Mouse (Mus musculus) thymus, adult 18-20 months (tissue): ENCODE data around the gene Cbx5.
A peak's percentile ranks its signal among the peaks of the same experiment; 100 is the strongest.

Experiments used
- DNase-seq, 2 experiments: peaks; one replicate each; pipeline ENCODE4 v3.0.0; 2022; ENCODE audit warnings: mixed read lengths in 2 of 2

Cbx5 gene

DNA sequence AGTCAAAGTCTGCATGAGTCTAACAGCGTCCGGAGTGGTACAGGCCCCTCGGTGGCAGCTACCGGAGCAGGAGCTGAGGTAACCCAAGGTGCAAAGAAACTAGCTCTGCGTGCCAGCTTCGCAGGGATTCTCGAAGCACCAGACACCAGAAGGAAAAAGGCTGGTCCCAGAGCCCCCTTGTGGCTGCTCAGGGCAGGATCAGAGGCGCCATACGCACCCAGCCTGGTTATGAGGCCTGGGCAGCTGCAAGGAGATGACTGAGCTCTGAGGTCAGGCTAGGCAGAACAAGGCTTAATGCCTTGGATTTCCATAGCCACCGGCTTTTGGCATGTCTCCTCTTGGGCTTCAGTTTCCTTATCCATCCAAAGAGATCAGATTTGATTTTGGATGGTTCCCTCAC is 67.1 kb downstream of the Cbx5 start:
- DNase-seq: no peak

DNA sequence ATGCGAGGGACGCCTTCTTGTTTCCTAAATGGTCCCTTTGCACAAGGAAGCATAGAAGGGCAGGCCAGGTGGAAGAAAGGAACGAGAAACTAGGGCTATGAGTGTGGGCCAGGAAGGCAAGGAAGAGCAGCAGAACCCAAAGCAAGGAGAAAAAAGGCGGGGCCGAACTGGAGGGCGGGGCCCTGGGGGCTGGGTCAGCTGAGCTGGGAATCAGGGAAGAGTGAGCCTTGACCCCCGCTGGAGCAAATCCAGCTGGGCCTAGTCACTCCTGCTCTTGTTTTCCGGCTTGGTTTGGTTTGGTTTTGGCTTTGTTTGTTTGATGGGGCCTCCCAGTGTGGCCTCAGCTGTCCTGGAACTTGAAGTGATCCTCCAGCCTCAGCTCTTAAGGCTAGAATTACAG is 68.3 kb downstream of the Cbx5 start:
- DNase-seq: no peak

DNA sequence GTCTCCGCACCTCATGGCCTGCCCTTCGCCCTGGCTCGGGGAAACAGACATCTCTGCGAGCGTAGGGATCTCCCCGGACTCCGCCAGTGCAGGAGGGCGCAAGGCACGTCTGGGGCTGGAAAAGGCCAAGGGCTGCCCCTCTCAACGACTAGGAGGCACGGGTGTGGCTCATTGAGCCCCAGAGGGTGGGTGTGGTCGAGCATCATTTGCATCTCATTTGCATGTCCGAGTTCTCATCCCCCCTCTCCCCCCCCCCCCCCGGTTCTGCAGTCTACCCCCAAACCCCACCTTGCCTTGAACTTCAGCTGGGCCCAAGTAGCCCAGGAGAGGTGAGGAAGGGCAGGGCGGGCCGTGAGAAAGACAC is 69.3 kb downstream of the Cbx5 start:
- DNase-seq: no peak

DNA sequence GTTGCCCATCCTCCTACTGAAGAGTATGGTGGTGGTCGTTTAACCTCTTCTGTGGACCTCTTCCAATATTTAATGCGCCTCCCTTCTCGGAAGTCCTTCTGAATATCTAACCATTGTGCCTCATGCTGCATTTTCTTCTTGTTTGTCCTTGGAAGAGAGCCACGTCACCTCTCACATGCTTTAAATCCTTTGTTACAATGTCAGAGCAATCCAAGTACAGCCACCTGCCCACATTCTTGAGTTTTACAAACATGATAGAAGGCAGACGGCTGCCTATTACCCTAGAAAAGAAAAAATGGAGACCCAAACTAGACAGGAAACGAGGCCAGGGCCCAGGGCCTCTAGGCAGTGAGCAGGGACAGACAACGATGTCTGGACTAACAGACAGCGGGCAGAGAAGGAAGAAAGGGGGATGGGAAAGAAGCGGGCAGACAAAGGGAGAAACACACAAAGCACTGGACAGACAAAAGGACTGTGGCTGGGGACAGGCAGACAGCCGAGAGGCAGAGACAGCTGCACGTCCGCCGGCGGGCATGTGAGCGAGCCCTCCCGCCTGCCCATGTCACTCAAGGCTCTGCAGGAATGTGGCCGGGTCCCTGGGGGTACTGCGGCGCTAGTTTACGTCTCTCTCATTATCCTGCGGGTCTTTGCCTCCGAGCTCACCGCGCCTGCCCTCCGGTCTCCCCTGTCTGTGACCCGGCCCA is 69.9 kb downstream of the Cbx5 start:
- no peak for DNase-seq

DNA sequence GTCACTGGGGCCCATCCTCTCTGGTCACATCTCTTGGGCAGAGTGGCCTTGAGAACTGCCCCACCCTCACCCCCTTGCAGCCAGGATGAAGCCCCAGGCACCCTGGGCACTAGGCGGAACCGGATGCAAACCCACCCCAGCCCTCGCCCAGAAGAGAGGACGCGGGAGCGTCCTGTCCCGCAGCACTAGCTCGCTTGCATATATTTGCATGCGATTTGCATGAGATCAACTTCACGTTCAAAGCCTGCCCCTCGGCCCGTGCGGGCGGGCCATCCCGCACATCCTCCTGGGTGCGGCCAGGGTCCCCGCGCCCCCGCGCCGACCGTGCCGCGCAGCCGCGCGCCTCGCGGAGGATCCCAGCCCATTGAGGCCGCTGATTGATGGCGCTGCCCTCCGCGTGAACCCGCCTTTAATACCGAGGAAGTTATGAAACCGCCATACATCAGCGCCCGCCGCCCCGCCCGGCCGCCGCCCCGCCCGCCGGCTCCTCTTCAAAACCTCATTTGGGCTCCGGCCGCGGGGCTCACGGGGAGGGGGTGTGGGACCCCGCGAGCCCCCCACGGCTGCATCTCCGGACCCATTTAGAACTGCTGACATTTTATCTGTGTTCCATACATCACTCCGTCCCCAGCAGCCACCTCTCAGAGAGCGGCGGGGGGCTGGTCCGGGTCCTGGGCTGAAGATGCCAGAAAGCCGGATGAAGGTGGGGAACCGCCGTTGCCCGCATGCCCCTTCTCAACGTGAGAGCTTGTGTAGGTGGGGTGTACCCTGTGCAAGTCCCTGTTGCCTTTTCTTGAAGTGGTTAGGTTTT is 70.6 kb downstream of the Cbx5 start:
- no peak for DNase-seq

DNA sequence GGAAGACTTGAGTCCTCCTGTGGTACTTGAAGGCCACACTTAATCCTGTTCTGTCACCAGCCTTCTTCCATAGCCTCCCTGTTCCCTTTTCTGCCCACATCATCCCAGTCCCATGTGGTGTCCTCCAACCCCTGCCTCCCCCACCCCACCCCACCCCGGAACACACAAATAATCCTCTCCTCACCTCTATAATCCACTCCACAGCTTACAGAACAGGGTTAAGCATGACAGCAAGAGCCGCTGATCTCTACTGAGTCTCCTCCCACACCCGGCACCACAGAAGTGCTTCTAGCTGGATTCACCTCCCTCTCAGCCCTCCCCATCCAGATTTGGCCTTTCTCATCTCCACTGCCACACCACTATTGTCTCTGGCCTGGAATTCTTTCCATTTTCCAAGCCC is 71.8 kb downstream of the Cbx5 start:
- DNase-seq: no peak

DNA sequence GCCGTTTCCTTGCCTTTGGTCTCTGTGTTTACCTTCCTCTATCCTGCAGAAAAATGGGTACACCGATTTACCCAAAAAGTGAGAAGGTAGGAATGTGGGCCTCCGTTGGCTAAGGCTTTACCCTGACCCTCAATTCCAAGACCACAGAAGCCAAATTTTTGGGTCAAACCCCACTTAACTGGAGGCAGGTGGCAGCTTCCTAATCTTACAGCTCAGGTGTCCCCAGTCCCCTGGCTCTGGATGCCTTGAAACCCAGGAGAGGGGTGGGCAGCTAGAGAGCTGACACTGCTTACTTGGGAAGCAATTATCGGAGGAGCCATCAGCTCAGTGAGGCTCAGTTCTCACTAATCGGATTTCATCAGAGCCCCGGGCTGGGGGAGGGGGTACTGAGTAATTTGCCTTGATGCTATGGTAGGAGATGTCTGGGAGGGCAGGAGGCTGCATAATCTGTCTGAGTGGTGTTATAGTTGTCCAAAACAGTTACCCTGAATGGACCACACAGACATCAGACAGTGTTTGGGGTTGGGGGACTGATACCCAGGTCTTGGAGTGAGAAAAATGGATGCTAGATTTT is 72.5 kb downstream of the Cbx5 start, which contains the start of gene Smug1:
Smug1 (minus strand) TSS at position 51 of the 574 bp plus-strand sequence.
- DNase-seq: no peak

DNA sequence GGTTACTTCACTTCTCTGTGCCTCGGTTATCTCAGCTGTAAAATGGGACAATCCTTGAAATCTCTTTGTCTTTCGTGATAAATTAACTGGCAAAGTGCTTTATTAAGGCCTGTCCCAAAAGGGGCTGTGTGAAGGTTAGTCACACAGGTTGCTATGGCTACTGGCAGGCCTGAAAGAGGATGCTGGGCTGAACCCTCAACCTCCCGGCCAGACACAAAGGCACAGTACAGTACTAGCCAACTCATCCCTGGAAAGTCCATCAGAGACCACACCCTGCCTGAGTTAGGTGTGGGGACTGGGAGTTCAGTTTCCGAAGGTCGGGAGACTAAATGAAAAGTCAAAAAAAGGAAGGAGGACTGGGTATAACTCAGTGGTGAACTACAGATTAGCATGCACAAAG is 73.7 kb downstream of the Cbx5 start:
- no peak for DNase-seq

DNA sequence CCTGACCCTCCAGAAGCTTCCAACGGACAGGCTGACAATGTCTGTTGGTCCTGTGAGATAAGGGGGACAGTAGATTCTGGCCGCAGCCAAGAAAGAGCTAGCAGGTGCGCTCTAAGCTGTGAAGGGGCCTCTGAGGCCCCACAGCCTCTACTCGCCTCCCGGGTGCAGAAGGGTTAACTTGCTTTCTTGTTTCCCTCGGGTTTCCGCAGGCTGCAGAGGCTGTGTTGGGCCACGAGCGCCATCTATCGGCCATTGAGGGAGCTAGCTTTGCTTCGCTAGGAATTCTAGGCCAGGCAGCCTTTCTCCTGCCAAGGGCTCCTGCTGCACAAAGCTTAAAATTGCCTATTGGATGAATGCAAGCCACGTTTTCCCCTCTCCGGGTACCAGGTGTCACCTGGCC is 74.2 kb downstream of the Cbx5 start:
- DNase-seq: peak; percentile 58 to 72

DNA sequence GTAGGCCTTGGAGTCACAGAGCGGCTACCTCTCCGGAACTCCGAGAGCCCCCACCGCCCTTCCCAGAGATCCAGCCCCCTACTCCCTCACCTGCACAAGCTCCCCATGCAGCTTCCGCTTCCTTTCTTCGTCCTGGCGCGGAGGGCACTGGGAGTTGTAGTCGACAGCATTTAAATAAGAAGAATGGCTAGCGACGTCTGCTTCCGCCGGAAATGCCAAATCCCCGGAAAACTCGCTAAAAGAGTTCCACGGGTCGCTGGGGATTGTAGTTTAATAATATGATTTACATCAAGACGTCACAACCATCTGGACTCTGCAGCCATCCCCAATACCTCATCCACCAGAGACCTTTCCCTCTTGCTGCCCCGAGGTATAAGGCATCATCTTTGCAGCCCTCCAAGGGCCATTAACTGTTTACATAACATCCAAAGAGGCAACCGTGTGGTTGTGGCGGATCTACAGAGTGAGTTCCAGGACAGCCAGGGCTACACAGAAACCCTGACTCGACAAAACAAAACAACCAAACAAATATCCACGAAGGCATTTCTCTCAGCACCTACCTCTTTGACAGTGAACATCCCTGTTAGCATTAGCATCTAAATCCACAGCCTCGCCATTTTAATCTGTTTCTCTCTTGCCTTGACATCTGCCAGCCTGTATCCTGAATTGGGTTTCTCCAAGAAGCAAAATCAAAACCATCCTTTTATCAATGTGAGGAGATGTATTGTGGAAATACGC is 76.3 kb downstream of the Cbx5 start:
- DNase-seq: peak; percentile 84 to 89

DNA sequence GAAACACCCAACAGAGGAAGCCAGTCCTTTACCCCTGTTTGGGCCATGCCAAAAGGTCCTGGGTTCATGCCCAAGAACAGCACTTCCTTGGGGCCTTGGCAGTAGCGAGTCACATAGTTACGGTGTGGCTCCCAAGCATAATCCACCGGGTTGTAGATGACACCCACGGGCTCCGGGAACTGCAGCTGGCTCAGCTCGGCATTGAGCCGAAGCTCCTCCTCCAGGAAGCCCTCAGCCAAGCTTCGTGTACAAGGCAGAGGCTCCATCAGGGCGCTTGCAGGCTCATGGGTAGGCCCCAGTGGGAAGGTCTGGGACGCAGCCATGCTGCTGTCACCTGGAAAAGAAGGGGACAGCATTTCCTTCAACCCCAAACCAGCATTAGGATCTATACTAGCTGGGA is 82.0 kb downstream of the Cbx5 start:
- DNase-seq: no peak

DNA sequence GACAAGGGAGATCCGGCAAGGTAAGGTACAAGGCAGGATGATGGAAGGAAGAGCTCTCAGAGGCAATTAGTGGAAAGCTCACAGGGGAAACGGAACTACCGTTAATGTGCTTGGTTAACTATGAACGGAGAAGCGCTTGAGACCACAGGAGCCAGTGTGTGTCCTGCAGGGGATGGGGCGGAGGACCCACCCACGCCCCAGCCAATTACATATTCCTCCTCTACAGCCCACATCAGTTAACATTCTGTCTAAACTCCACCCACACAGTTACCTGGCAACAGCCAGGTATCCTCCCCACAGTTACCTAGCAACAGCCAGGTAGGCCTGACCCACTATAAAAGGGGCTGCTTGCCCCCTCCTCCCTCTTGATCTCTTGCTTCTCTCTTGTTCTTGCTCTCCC is 82.7 kb downstream of the Cbx5 start:
- no peak for DNase-seq

DNA sequence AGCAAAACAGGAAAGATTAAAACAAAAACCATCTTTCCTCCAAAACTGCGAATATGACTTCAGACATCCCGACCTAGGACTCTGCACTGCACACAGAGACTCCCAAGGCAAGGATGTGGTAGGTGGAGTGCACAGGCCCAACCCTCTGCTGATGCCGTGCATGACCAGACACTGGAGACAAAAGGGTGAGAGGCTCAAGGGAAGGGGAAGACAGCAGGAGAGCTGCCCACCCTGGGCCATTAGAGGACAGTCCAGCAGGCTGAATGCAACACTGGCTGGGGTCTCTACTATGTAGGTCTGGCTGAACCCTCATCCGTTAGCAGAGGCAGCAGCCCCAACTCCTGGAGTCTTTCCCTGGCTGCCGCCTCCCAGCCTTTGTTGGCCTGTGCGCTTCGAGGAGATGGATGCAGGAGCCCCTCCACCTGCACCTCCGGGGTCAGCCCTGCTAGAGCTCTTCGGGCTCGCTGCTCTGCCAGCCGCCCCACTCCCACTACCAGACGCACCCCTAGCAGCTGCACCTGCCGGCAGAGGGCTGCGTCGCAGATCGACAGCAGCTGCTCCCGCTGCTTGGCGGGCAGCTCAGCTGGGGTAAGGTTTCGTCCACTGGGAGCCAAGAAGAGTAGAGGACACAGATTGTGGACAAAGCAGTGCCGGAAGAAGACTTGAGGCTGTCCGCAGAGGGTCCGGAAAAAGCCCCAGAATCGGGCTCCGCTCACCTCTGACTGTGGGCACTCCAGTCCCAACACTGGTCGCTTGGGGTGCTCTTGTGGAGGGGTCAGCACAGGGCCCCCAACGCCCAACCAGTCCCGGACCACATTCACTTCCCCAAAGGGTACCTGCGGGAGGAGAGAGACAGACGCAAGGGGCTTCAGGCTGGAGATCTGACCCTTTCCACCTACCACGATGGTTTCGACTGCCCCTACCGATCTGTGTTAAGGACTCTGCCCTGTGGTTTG is 84.0 kb downstream of the Cbx5 start:
- no peak for DNase-seq

DNA sequence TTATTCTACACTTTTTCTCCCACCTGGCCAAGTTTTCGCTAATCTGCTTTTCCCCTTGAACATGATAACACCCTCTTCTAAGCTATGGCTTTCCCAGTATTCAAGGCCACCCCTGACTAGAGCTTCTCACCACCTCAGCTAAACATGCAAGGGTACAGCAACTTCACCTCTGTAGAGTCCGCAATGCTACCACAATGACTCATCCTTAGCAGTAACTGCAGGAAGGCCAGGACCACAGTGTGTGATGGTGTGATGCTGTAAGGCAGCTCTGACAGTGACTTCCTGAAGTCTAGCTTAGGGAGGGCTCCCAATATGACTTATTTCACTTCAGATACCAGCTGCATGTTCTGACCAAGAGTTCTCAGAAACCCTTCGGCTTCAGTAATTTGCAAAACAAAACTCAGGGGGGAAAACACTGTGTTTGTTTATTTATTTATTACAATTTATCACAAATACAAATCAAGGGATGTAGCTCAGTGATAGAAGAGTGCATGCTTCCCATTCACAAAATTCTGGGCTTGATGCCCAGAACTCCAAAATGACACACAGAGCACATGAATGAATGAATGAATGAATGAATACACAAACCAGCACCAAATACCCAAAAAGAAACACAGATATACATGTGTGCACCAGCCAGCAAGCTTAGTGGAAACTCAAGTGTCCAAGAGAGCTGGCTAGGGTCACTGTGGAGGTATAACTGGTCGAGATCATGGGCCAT is 86.6 kb downstream of the Cbx5 start:
- no peak for DNase-seq

DNA sequence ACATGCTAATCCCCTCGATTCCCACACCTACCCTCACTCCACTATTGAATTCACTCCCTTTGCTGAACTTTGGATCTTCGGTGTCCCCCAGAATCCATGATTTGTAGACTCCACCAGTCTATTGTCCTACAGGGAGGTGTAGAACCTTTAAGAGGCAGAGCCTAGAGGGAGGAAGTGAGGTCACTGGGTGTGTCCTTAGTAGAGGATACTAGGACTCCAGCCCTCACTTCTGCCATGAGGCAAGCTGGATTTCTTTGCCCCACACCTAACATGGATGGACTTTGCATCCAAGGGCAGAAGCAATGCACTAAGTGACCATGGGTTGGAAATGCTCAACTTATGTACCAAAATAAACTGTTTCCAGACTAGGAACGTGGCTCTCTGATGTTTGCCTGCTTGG is 87.2 kb downstream of the Cbx5 start:
- DNase-seq: no peak

DNA sequence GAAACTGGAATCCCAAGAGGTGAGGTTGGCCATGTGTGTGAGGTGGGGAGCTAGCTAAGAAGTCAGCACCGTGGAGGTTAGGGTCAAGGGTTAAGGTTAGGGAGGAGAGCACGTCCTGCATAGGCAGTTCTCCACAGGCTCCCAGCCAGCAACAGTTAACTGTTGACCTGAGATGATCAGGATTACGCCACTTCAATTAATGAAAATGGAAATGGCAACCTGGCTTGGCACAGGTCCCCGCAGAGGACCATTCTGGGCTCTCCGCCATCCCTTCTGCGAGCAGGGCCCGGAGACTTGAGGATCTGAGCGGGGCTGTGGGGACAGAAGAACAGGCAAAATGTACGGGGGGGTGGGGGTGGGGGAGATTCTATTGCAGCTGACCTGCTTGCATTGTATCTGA is 91.8 kb downstream of the Cbx5 start:
- no peak for DNase-seq

DNA sequence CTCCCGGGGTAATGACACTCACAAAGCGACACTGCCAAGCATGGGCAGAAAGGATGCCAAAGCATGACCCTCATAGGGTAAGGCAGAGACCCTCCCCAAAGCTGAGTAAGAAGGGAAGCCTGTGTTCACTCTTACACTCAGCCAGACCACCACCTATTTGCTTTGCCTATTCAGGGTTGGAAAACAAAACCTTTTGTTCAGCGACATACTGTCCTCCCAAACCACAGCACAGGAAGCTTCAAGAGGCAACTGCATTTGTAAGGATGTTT is 92.3 kb downstream of the Cbx5 start:
- DNase-seq: no peak

DNA sequence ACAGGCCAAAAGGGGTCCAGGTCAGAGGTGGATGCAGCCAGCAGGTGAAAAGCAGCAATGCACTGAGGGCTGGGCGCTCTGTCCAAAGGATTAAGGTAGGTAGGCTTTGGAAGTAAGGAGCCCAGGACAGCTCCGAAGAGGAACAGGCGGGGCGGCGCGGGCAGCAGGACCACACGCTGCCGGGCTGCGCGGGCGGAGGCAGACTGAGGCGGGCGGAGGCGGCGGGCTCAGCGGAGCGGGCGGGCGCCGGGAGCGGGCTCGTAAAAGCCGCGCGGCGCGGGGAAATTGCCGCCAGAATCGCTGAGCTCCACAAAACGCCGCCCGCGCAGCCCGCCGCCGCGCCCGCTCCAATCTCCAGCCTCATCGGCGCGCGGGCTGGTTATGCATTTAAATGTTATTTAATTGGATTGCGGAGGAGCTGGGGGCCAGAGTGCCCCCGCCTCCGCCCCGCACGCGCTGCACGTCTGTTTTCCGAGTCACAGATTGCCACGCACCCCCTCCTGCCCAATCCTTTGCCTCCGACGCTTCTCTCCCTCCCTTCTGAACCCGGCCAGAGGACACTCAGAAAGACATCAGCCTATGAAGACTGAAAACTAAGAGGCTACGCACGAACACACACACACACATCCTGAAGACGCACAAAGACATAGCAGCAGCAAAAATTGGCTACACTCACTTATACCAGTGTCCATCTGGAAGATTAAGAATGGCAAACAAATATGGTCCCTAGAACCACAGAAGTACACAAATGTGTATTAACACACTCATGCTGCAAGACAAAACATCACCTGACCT is 92.8 kb downstream of the Cbx5 start:
- no peak for DNase-seq

DNA sequence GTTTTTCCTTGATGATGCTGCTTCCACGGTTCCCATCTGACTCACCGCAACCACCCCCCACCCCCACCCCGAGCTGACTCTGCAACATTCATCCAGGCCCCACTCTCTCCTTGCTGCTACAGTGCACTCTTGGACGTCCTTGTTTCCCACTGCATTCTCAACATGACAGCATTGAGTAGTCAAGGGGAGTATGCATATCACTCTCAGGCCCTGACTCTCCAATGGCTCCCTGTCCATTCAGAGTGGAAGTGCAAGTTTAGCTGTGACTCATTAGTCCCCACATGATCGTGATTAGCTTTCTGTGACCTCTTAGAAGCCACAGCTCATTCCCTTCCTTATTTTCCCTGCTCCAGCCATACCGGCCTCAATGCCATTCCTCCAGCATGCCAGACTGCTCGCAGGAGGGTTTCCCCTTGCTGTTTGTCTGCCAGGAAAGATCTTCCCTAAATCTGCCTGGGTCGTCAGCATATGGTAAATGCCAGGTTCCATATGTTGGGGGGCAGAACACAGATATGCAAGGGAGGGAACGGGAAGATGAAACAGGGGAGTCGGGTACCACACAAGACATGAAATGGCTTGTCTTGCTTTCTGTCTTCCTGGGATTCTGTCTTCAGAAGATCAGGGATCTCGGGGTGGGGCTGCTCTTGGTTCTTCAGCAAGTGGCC is 93.8 kb downstream of the Cbx5 start:
- no peak for DNase-seq

DNA sequence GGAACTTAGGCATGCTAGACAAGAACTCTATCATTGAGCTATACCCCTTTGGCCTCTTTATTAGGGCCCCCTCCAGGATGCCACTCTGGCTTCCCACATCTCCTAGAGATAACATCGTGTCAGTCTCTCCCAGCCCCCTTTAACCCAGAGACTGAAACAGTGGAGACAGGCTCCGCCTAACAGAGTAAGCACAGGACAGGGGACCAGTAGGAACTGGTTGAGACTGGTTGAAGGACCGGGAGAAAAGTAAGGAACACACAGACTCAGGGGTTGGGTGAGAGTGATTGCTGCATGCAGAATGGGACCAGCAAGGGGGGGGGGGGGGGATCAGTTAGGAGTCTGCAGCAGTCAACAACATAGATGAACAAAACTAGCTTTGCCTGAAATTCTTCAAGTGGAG is 95.4 kb downstream of the Cbx5 start:
- DNase-seq: no peak
